Mouse (Mus musculus) Patski (cell line): ENCODE measurements at regions not wholly inside any gene's neighbourhood (a gene's known extent, or its start where the extent isn't known, plus 50 kb on each side); places are given as distances from the start of the nearest gene placed in this dataset.

Source experiments
- ATAC-seq: fragments of 100-300 bp; one replicate; pipeline ENCODE4 v1.8.0; 2021
- CTCF ChIA-PET: fragments of 350-600 bp; sonication (Branson Sonifier 250); formaldehyde crosslinking; loops from one replicate; lab custom pipeline; 2022; ENCODE audit warnings: inconsistent platforms; lab: Charles Lee
- POLR2A ChIA-PET: fragments of 350-600 bp; sonication (Branson Sonifier 250); formaldehyde crosslinking; loops from one replicate; lab custom pipeline; 2022; ENCODE audit warnings: antibody characterized with exemption, inconsistent platforms; lab: Charles Lee
- DNase-seq: peaks from one replicate; pipeline ENCODE4 v3.0.0-alpha.2; 2011; ENCODE audit warnings: low read depth, low spot score
- H3K27me3 ChIP-seq: fragments of 371-371 bp; one replicate; pipeline ENCODE4 v1.5.1; 2021
- CTCF ChIP-seq: fragments of 100-300 bp; IDR thresholded peaks from one replicate; pipeline ENCODE4 v1.5.1; 2021
- in situ Hi-C: fragments of 300-500 bp; cut with MboI; formaldehyde crosslinking; loops from 3 replicates; pipeline ENCODE4 v1.11.1; 2018; ENCODE audit warnings: low pct_unique_long_range_greater_than_20kb, mixed read lengths

DNA sequence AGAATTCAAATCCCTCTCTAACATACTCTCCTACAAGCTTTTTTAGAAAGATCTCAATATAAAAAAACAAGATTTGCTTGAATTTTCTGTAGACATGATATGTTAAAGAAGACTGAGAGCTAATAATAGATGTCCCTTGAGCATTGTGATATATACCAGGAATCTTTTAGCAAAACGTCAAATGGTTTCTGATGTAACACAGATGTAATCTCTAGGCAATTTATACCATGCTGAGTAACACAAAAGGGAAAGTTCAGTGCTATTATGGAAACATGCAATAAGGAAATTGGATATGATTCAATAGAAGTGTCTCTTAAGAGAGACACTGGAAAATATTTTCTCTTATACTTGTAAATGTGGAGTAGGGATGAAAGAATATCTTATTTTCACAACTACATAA is 434.8 kb upstream of the Fsip2 start:
- DNase-seq (no peak), ATAC-seq (no peak)
- CTCF ChIA-PET = no interaction called here
- in situ Hi-C loops = no loop called here
- POLR2A ChIA-PET = no interaction called here
- TF ChIP-seq CTCF = no peak
- no peaks in the 10 kb centered on the region for H3K27me3 ChIP-seq

GRCm38 (mm10) chr2:82515165-82515564 is 428.3 kb upstream of the Fsip2 start:
- POLR2A ChIA-PET = no interaction called here
- no peaks in the 10 kb centered on the region for H3K27me3 ChIP-seq
- CTCF ChIA-PET = no interaction called here
- no peak for TF ChIP-seq CTCF
- in situ Hi-C loops = no loop called here
- DNase-seq = no peak
- no peak for ATAC-seq

DNA sequence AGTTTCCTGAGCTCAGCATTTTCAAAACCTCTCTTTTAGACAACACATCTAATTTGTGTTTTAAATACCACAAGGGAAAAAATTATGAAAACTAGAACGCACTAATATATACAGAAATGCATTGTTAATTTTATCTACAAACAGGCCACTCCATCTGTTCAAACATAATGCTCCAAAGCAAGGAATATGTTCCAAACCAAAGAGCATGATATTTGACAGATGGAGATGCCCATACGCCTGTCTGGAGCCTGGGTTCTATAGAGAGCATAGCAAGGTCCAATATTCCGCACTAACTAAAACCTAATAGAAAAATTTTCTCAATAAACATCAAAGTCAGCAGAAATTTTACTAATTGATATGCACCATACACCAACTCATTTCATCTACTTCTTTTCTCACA is 423.5 kb upstream of the Fsip2 start:
- in situ Hi-C loops = no loop called here
- DNase-seq (no peak), ATAC-seq (no peak)
- ChIA-PET CTCF (no interaction called here), POLR2A (no interaction called here)
- TF ChIP-seq CTCF = no peak
- no peaks in the 10 kb centered on the region for H3K27me3 ChIP-seq

DNA sequence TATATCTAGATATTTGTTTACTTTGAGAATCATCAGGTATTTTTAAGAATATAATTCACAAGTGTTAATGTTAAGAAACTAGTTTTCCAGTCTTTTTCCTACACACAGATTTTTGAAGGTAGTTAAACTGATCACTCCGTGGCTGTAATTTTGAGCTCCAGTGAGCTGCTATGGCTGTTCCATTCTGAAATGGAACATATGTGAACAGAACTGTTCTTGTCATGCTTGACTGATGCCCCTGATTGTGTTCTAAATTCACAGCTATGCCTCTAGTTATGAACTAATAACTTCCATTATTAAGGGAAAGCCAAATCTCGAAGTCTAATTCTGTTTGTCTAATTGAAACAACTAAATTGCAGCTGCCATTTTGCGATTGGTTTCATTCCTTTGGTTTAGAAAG is 404.5 kb upstream of the Fsip2 start:
- no peak for TF ChIP-seq CTCF
- DNase-seq (no peak), ATAC-seq (no peak)
- no peaks in the 10 kb centered on the region for H3K27me3 ChIP-seq
- in situ Hi-C loops = no loop called here
- ChIA-PET POLR2A (no interaction called here), CTCF (no interaction called here)

- no peaks in the 10 kb centered on the region for H3K27me3 ChIP-seq
- no peak for DNase-seq
- ATAC-seq = no peak
- CTCF ChIA-PET = no interaction called here
- no peak for TF ChIP-seq CTCF
- in situ Hi-C loops = no loop called here
- POLR2A ChIA-PET = no interaction called here
These were observed 402.8 kb upstream of the Fsip2 start for GRCm38 (mm10) chr2:82540676-82541075.

- CTCF ChIA-PET = no interaction called here
- DNase-seq = no peak
- no peak for ATAC-seq
- TF ChIP-seq CTCF = no peak
- H3K27me3 ChIP-seq = no peaks in the 10 kb centered on the region
- in situ Hi-C loops = no loop called here
- POLR2A ChIA-PET = no interaction called here
These were observed 373.1 kb upstream of the Fsip2 start for GRCm38 (mm10) chr2:82570358-82570757.

DNA sequence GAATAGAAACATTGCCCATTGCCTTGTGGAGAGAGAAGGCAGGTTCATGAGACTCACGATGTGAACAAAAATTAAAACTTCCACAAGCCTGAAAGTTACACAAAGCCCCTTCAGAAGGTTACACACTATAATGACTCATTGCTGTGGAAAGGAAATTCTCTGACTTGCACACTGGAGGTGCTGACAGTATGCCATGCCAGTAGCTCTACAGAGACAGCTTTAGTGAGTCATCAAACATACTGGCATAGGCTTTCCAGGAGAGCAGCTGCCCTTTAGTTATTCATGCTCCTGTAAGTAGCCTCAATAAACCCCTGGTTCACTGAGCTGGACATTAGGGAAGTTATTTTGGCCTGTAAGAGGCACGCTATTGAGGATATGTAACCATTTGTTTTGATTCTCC is 371.3 kb upstream of the Fsip2 start:
- TF ChIP-seq CTCF = no peak
- no peaks in the 10 kb centered on the region for H3K27me3 ChIP-seq
- in situ Hi-C loops = no loop called here
- ATAC-seq (peak; percentile 62), DNase-seq (no peak)
- POLR2A ChIA-PET = no interaction called here
- CTCF ChIA-PET = no interaction called here

- DNase-seq = no peak
- POLR2A ChIA-PET = no interaction called here
- H3K27me3 ChIP-seq = no peaks in the 10 kb centered on the region
- in situ Hi-C loops = no loop called here
- no peak for TF ChIP-seq CTCF
- CTCF ChIA-PET = no interaction called here
- ATAC-seq = no peak
These were observed 369.6 kb upstream of the Fsip2 start for GRCm38 (mm10) chr2:82573841-82574240.

DNA sequence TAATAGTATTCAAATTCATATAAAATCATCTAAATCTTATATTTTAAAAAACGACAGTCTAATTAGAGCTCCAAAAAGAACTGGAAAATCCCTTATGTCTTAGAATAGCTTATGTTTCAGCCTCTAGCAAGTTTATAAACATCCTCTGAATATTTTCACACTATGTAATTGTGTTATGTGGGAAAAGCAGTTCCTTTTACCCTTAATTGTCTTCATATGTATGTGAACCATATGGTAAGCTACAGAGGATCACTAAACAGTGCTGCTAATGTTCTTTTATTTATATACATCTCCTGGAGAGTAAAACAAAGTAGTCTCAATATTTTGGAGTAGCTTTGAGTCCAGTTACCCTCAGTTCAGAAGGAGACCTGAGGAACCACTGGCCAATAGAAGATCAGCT is 363.8 kb upstream of the Fsip2 start:
- DNase-seq = no peak
- ChIA-PET CTCF (no interaction called here), POLR2A (no interaction called here)
- no peak for ATAC-seq
- no peaks in the 10 kb centered on the region for H3K27me3 ChIP-seq
- no peak for TF ChIP-seq CTCF
- in situ Hi-C loops = no loop called here

GRCm38 (mm10) chr2:82616185-82616584 is 327.2 kb upstream of the Fsip2 start:
- DNase-seq (no peak), ATAC-seq (no peak)
- ChIA-PET POLR2A (no interaction called here), CTCF (no interaction called here)
- no peak for TF ChIP-seq CTCF
- no peaks in the 10 kb centered on the region for H3K27me3 ChIP-seq
- in situ Hi-C loops = no loop called here

- CTCF ChIA-PET = no interaction called here
- DNase-seq = no peak
- ATAC-seq = no peak
- in situ Hi-C loops = no loop called here
- no peaks in the 10 kb centered on the region for H3K27me3 ChIP-seq
- TF ChIP-seq CTCF = no peak
- POLR2A ChIA-PET = no interaction called here
These were observed 322.9 kb upstream of the Fsip2 start for GRCm38 (mm10) chr2:82620553-82620952.

DNA sequence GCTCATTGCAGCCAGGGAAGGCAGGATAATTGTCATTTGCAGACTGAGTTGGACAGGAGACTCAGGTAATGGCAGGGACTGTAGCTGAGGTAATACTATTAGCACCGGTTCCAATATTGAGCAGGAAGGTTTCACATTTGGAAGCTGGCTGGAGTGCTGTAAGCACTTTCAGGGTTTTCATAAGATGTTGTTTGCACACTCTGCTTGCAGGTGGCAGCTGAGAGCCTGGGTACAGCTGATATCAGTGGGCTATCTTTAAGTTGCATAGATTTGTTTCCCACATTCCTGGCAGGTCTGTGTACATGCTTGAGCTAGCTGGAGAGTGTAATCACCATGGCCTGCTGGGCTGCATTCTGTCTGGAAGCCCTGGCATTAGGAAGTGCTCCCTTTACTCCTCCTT is 299.0 kb upstream of the Fsip2 start:
- in situ Hi-C loops = no loop called here
- ChIA-PET CTCF (no interaction called here), POLR2A (no interaction called here)
- H3K27me3 ChIP-seq = no peaks in the 10 kb centered on the region
- no peak for TF ChIP-seq CTCF
- DNase-seq (no peak), ATAC-seq (no peak)
